Mouse (Mus musculus) lung, postnatal 0 days (tissue): ENCODE data around the gene Rimbp2.

Experiments
- CTCF ChIP-seq: IDR thresholded peaks from 2 replicates; pipeline ENCODE4 v1.5.1; 2016; ENCODE audit warnings: antibody characterized with exemption, mild to moderate bottlenecking
- EP300 ChIP-seq: IDR thresholded peaks from 2 replicates; pipeline ENCODE4 v1.6.1; 2016; ENCODE audit warnings: antibody characterized with exemption, mild to moderate bottlenecking, control low read depth

GRCm38 (mm10) chr5:128843982-128844381 lies 109.3 kb downstream of the Rimbp2 start:
- TF ChIP-seq CTCF (no peak), EP300 (no peak)
